8 mouse cellular contexts compared by ENCODE assay signal in genomic region chr11:98750351-98751201, GRCm38 (mm10). TPM values are rescaled to one million over a fixed set of nuclear protein-coding genes. Genes with fewer than 3 reads are reported as not detected.
DNase-seq lines count a peak whose midpoint lies in the region; TF ChIP-seq lines count a peak whose summit lies in the region.

No protein-coding gene starts in this region.

- peaks cover 23% of the 10 kb centered on the region for H3K27me3 ChIP-seq in E14TG2a.4 (ENCODE audit: insufficient read depth, low read length)

- no peaks in the 10 kb centered on the region for H3K9me3 ChIP-seq in E14TG2a.4 (ENCODE audit: low read length)

- H3K27ac ChIP-seq in bone marrow, adult 2 months (ENCODE audit: control insufficient read depth, insufficient read depth, low read depth, low read length, poor library complexity) = peak overlapping the region; percentile 33

- TF ChIP-seq CTCF in E14TG2a.4 (conservative IDR thresholded peaks at IDR 0.05; ENCODE audit: low read length) = no peak
- TF ChIP-seq CTCF in bone marrow, adult 2 months (IDR thresholded peaks at IDR 0.05; ENCODE audit: control insufficient read depth, insufficient read depth, low read length) = no peak

- TF ChIP-seq POLR2A in bone marrow, adult 2 months (IDR thresholded peaks at IDR 0.05; ENCODE audit: borderline replicate concordance, control insufficient read depth, low read depth, low read length) = no peak

- 15% methylated on average over 17 of the region's 17 CpGs for WGBS in bone marrow, adult 2 months

- H3K4me1 ChIP-seq in E14TG2a.4 (replicated peaks; ENCODE audit: low read depth, low read length) = peaks cover 92% of the 10 kb centered on the region
- H3K4me1 ChIP-seq in bone marrow, adult 2 months (ENCODE audit: control insufficient read depth, insufficient read depth, low read length) = peaks cover 13% of the 10 kb centered on the region

- intact Hi-C loops in heart, postnatal 36 days (cut with DNase I) = no loop called here

- H3K36me3 ChIP-seq in E14TG2a.4 (ENCODE audit: insufficient read depth, low read length) = no peaks in the 10 kb centered on the region

- peak overlapping the region; percentile 51; the same call in 1 of the 2 replicates for H3K4me3 ChIP-seq in E14TG2a.4 (replicated peaks; ENCODE audit: low read length)
- H3K4me3 ChIP-seq in bone marrow, adult 2 months (replicated peaks; ENCODE audit: control insufficient read depth, low read depth, low read length) = no peak overlapping the region

- peak; percentile 78 for DNase-seq in fibroblast of lung, adult 2 months (ENCODE audit: low read depth)
- peak; percentile 62 to 66 for DNase-seq in heart, postnatal 36 days
- peak; percentile 76 to 87 for DNase-seq in layer of hippocampus, adult 18-20 months (ENCODE audit: low spot score in 2 of 2)
- peak; percentile 85 to 90 for DNase-seq in lung, adult 18-20 months
- DNase-seq in right cerebral cortex, adult 18-20 months = peak; percentile 87
- no peak for DNase-seq in yolk sac, embryonic 10.5 days (ENCODE audit: low spot score)

RNA-seq across cellular contexts. Expression of gene Thra, which starts 10.1 kb away (rescaled TPM):
- 27.5 and 35.4 TPM in 2 replicates for polyA plus RNA-seq in bone marrow, adult 2 months (2011; ENCODE audit: insufficient read depth, insufficient read length, low replicate concordance, missing spikeins)
- 100 to 1,000 TPM; 100 to 111 TPM for total RNA-seq in heart, postnatal 36 days (2021)
- 1,000 to 10,000 TPM; 1,110 to 1,111 TPM for total RNA-seq in layer of hippocampus, adult 18-20 months (2021)

RNA-seq across cellular contexts. Expression of gene Med24, which starts 21.3 kb away (rescaled TPM):
- 26.7 and 28.7 TPM in 2 replicates for polyA plus RNA-seq in bone marrow, adult 2 months (2011; ENCODE audit: insufficient read depth, insufficient read length, low replicate concordance, missing spikeins)
- 10 to 100 TPM; 45.2 to 52.7 TPM for total RNA-seq in heart, postnatal 36 days (2021)
- total RNA-seq in layer of hippocampus, adult 18-20 months (2021) = 100 to 1,000 TPM; 126 TPM

RNA-seq across cellular contexts. Expression of gene Nr1d1, which starts 24.6 kb away (rescaled TPM):
- 2.4 and 4.8 TPM in 2 replicates for polyA plus RNA-seq in bone marrow, adult 2 months (2011; ENCODE audit: insufficient read depth, insufficient read length, low replicate concordance, missing spikeins)
- 100 to 1,000 TPM; 104 to 107 TPM for total RNA-seq in heart, postnatal 36 days (2021)
- 10 to 100 TPM; 66.6 to 84.3 TPM for total RNA-seq in layer of hippocampus, adult 18-20 months (2021)

RNA-seq across cellular contexts. Expression of gene Msl1, which starts 44.7 kb away (rescaled TPM):
- 46.7 and 69.9 TPM in 2 replicates for polyA plus RNA-seq in bone marrow, adult 2 months (2011; ENCODE audit: insufficient read depth, insufficient read length, low replicate concordance, missing spikeins)
- total RNA-seq in heart, postnatal 36 days (2021) = 10 to 100 TPM; 74.4 to 75.3 TPM
- 100 to 1,000 TPM; 178 to 183 TPM for total RNA-seq in layer of hippocampus, adult 18-20 months (2021)

RNA-seq across cellular contexts. Expression of gene Csf3, which starts 49.5 kb away (rescaled TPM):
- polyA plus RNA-seq in bone marrow, adult 2 months (2011; ENCODE audit: insufficient read depth, insufficient read length, low replicate concordance, missing spikeins) = not detected in 2 replicates
- total RNA-seq in heart, postnatal 36 days (2021) = not detected
- not detected for total RNA-seq in layer of hippocampus, adult 18-20 months (2021)

Comparison
In these comparisons a context has a peak if more than half of its experiments do, and no peak if none do; other contexts are left out.
1. RNA of gene Thra, which starts 10.1 kb away (total RNA-seq): 1,110 to 1,111 TPM in layer of hippocampus, adult 18-20 months; 100 to 111 TPM in heart, postnatal 36 days; every median in the first group is over 4 times any median in the second.